Mouse (Mus musculus) liver, embryonic 14.5 days (tissue): ENCODE results near the gene Myof.

Source experiments
- CTCF ChIP-seq: IDR thresholded peaks from 2 replicates; pipeline ENCODE4 v1.5.1; 2016; ENCODE audit warnings: antibody characterized with exemption, low read depth, control low read depth
- EP300 ChIP-seq: IDR thresholded peaks from 2 replicates; pipeline ENCODE4 v1.6.1; 2016; ENCODE audit warnings: antibody characterized with exemption, low read depth

- TF ChIP-seq CTCF (no peak), EP300 (no peak)
These were observed 165.7 kb downstream of the Myof start for GRCm38 (mm10) chr19:37877511-37878167.
